Mouse (Mus musculus) liver, embryonic 14.5 days (tissue): Measurements from ENCODE around the gene Idi2.
"Not testable (repeated sequence)": the region's sequence is repeated elsewhere in the genome, so short reads cannot be mapped to it uniquely, and the experiment has no call there.

Experiments
- CTCF ChIP-seq: IDR thresholded peaks from 2 replicates; pipeline ENCODE4 v1.5.1; 2016; ENCODE audit warnings: antibody characterized with exemption, low read depth, control low read depth
- EP300 ChIP-seq: IDR thresholded peaks from 2 replicates; pipeline ENCODE4 v1.6.1; 2016; ENCODE audit warnings: antibody characterized with exemption, low read depth

DNA sequence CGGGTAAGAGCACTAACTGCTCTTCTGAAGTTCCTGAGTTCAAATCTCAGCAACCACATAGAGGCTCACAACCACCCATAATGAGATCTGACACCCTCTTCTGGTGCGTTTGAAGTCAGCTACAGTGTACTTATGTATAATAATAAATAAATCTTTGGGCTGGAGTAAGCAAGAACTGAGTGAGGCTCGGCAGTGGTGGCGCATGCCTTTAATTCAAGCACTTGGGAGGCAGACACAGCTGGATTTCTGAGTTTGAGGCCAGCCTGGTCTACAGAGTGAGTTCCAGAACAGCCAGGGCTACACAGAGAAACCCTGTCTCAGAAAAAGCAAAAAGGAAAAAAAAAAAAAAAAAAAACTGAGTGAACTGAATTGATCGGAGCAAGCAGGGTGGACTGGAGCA is 44.6 kb downstream of the Idi2 start:
- not testable (repeated sequence) for TF ChIP-seq EP300, CTCF
